Mouse (Mus musculus): ENCODE results near the gene Nfix.

Gene Nfix

DNA sequence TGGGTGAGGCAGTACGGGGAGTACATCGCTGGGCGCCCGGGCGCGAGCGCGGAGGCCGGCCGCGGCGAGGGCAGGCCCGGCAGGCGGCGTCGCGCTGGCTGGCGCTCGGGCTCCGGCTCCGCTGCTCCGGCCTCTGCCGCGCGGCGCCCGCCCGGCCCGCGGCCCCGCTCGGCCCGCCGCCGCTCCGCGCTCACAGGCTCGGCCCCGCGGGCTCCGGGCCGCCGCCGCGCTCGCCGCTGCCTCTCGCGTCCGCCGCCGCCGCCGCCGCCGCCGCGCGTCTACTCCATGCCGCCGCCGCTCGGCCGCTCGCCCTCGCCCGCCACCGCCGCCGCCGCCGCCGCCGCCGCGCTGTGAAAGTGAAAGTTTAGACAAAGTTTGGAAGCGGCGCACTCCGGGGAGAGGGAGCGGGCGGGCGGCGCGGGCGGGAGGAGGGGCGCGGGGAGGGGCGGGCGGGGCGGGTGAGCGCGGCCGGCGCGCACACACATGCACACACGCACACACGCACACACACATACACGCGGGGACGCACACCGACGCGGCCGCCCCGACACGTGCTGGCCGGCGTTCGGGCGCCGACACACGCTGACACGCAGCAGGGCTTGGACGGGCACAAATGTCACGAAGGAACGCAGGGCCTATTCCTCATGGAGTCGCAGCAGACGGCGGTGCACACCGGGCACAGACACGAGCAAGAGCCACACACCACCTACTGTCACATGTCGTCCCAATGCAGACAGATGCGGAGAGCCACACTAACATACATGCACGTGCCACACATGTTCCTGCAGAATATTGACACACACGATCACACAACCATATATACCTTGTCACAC lies at the start of gene Nfix:
Gene Nfix, minus strand, starts transcription at position 346 of the 833 bp plus-strand sequence.
- DNase-seq (ENCODE audit: low spot score): peak; percentile 49

DNA sequence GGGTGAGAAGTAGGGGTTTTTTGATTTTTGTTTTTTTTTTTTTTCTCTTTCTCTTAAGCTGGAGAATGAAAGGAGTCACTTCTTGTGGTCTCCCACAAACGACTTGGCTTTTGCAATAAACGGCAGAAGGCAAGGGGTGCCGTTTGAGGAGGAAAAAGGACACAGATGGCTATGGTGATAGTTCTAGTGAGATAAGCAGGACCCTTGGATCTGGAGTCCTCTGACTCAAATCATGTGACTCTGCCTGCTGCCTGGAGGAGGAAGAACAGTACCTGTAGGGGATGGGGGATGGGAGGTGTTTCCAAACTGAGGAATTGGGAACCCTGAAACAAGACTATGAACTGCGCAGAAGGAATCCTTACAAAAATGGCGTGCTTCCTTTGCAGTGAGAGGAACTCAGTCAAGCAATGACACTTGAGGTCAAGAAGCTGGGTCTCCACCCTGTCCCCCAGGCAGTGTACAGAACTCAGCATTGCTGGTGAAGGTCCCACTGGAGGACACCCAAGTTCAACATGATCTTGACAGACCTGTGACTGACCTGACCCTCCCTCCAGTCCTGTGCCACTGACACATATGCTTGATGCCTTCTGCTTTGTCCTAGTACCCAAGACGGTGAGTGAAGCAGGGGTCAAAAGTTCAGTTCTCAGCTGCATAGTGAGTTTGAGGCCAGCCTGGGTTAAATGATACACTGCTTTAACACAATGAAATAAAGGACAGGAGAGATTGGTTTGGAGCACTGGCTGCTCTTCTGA lies 47.7 kb upstream of the Nfix start:
- no peak for DNase-seq (ENCODE audit: low spot score)

DNA sequence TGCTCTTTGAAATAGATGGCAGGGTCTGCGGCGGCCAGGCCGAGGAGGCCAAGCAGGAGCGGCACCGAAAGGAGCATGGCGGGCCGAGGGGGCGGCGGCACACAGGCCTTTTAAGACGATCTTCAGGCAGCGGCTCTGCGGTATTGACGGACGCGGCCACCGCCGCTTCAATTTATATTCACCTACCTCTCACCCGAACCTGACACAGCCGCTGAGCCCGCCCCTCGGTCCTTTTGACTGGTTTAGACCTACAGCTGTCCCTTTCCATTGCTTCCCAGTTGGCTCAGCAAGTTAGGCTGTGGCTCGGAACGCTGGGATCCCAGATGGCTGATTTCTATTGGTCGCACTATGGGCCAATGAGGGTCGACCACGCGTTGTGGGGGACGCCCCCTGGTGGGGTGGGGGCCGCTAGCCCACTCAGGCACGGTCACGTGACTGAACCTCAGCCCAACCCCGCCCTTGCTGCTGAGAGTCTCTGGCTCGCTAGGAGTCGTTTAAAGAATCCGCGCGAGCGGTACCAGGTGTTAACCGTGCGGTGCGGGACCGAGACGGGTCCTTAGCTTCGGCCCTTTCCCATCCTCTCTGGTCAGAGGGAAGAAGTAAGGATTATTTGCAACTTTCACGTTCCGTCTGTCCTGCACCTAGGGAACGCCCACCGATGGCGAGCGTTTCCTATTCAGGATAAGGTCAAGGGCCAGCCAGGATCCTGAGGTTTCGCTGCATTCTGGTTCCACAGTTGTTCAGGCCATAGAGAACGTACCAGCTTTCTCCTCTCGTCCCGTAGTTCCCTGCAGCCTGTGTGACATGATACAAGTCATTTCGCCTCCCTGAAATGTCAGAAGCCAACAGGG lies 46.8 kb upstream of the Nfix start, which contains the start of gene Calr:
Gene Calr, minus strand, starts transcription at position 213 of the 851 bp plus-strand sequence.
- DNase-seq (ENCODE audit: low spot score): peak; percentile 99

DNA sequence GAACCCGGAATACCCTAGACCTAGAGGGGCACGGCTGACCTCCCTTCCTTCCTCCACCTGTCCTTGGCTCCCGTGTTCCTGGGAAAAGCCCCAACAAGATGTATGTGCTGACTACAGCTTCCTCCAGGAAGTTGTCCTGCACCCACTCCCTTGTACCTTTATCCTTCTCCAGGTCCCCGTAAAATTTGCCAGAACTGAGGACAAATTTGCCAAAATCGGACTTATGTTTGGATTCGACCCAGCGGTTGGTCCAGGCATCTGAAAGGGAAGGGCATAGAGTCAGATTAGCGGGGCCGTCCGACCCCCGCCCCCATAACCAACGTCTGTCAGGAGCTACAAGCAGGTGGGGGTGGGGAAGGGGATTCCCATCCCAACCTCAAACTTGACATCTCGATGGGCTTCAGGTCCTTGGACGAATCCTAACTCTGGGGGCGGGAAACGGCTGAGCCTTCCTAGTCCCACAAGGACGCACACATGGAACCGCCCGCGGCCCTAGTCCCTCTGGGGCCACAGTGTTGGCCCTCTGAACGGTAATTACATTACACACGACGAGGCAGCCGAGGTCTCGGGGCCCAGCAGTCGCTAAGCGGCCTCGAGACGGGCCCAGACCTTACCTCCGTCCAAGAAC lies 46.1 kb upstream of the Nfix start:
- DNase-seq (ENCODE audit: low spot score): no peak

DNA sequence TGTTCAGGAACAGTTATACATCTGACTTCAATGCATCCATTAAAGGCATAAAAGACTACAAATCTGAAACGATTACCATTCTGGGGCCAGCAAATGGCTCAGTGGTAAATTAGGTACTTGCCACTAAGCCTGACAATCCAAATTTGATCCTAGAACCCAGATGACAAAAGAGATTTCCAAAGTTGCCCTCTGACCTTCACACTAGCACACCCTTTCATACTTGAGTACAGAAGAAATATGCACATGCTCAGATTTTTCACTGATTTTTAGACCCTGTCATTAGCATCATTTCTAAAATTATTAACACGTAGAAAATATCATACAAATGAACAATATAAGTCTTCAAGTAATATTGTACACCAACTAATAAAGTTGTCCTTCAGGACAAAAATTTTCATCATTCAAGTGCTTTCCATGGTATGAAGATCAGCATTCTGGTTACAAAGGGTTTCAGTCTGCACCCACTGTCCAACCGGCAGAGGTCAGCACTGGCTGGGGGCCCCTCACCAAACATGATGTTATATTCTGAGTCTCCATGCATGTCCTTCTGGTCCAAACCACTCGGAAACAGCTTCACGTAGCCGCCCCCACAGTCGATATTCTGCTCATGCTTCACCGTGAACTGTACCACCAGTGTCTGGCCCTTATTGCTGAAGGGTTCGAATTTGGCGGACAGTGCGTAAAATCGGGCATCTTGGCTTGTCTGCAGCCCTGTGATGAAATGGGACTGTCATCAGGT lies 45.4 kb upstream of the Nfix start:
- DNase-seq (ENCODE audit: low spot score): no peak

DNA sequence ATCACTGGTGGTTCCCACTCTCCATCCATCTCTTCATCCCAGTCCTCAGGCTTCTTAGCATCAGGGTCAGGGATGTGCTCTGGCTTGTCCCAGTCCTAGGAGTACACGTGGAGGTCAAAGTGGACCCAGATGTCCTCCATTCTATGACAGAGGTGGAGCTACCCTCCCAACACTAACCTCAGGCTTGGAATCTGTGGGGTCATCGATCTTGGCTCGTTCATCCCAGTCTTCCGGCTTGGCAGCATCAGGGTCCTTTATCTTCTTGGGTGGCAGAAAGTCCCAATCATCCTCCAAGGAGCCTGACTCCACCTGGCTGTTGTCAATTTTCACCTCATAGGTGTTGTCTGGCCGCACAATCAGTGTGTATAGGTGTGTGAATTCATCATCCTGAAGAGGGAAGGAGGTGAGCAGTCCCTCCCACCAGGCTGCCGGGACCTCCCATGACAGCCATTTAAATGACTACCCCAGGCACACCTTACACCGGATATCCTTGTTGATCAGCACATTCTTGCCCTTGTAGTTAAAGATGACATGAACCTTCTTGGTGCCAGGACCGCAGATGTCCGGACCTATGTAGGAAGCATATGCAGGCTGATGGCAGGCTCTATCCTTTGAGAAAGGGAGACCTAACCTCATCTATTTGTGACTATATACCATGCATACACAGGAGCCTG lies 44.4 kb upstream of the Nfix start:
- no peak for DNase-seq (ENCODE audit: low spot score)

DNA sequence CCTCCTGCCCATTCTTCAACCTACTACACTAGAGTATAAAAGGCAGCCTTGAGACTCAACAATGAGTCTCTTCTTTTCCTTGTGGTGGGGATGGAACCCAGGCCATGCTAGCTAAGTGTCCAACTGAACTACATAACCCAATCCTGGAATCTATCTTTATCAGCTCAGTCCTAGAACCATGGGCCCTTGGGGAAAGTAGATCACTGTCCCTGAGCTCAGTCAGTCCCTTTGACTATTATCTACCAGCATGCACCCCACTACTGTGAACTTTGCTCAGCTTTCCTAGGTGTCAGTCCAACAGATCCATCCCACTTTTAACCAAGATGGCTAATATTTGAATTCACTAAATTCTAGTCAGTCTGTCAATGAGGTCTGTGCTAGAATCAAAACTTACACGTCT lies 41.4 kb upstream of the Nfix start:
- DNase-seq (ENCODE audit: low spot score): no peak

DNA sequence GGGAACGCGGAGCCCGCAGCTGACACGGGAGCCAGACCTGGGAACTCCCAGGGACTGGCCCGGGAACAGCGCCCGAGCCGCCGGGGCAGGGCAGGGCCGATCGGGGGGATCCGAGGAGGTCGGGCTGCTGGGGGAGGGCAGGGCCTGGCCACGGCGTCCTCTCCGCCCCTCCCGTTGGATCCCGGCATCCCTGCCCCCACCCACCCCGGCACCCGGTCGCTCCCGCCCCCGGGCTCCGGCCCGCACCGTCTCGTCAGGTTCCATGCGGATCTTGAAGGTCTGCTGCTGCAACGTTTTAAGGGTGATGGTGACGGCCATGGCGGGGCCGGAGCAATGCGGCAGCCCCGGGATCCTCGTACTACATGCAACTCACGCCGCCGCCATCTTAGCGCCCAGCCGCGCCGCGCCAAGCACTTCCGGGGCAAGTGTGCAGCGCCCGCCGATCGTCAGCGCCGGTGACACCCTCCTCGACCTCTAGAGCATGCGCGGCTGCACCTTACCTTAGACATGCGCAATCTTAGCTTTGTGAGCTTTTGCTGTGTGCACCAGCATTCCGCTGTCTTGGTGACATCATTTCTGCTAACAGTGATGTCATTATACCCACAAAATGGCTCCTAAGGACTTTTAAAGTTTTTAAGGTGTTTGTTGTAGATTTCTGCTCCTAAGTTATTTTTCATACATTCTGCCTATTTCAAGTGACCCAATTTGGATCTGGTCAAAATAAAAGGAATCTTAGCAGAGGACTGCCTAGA lies 40.3 kb upstream of the Nfix start, which contains the start of gene Rad23a:
Gene Rad23a, minus strand, starts transcription at position 418 of the 752 bp plus-strand sequence.
- DNase-seq (ENCODE audit: low spot score): peak; percentile 85

DNA sequence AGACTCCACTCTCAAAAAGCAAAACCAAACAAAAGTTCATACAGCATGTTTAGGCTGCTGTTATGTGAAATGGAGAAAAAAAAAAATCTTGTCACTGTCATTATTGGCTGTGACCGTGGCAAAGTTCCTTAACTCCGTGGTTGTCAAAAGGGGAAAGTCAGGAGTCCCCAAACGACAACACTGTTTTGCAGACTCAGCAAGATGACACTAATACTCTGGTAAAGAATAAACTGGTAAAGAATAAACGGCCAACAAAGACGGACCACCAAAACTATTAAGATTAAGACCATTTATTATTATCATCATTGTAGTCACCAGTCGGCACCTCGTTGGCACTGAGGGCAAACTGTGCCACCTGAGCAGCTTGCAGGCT lies 39.7 kb upstream of the Nfix start:
- DNase-seq (ENCODE audit: low spot score): no peak

DNA sequence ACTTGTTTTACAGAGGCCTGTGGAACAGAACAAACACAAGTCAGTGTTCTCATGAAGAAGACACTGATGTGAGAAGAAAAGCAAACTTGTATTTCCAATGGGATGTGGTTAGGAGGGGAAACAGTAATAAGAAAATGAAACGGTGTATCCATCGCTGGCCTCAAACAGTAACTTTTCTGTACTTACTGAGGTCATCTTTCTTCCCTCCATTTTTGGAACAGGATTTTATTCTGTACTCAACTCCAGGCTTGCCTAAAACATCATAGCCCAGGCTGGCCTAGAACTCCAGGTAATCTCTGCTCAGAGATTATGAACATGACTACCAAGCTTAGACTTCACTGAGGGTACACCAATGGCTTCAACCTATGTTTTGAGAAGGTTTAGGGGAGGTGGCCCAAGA lies 39.3 kb upstream of the Nfix start:
- no peak for DNase-seq (ENCODE audit: low spot score)

DNA sequence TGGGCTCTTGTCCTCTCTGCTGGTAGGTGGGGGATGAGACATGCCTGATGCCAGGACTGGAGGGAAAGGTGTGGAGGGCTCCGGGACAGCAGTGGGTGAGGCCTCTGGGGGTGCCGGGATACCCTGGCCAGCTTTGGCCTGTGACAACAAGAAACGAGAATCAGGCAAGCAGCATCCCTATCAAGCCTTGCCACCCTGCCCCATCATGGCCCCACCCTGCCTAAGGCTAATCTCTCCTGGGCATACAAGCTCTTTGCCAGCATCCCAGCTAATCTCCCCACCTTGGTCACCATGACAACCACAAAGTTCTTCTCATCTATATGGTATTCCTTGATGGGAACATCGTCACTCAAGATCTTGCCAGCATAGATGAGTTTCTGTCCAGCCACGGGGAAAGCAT lies 38.4 kb upstream of the Nfix start:
- DNase-seq (ENCODE audit: low spot score): peak; percentile 80

DNA sequence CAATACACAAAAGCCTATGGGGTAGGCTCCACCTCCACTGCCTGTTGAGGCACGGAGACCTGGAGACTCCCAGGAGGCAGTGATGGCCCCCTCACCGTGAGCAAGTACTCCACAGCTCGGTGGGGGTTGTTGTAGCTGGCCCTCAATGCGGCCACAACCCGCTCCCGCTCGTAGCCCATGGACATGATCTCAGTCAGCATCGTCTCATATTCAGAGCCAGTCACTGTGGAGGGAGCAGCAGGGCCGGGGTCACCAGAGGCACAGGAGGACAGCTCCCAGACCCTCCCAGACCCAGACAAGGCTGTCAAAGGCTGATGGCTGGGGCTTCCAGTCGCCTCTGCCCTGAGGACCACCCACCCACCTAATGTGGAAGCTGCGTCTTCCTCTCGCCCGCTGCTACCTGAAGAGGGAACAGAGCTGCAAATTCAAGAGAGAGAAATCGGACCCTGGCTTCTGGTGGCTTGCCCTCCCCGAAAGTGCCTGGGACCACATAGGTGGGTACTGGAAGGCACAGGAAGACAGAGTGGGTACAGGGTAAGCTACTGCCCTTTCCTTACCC lies 37.8 kb upstream of the Nfix start:
- no peak for DNase-seq (ENCODE audit: low spot score)

DNA sequence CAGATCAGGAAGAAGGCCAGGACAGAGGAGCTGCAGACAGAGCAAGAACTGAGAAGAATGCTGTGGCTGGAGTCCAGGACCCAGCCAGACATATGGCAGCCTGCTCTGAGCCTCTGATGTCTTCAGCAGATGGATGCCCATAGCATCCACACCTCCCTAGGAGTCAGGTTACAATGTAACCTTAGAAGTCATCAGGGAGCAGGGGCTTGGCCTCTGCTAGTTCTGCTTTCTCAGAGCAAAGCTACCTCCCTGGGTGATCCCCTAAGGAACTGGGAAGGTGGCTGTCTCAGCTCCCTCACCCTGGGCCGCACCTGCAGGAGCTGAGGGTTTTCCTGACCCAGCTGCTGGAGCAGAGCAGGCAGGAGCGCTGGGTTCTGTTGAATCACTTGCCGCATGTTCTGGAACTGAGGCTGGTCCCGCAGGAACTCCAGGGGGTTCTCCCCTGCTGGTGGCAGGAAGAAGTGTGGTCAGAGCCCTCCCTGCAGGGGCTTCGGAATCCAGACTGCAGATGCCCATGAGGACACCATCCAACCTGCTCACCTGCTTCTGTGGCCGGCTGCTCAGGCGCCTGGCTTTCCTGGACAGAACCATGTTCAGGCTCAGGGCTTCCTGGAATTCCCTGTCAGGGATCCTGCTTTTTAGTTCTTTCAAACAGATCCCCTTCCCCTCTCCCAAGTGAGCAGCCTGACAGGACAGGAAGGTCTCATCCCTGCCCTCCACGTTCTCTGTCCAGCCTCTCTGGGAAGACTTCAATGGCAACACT lies 37.2 kb upstream of the Nfix start:
- DNase-seq (ENCODE audit: low spot score): no peak

DNA sequence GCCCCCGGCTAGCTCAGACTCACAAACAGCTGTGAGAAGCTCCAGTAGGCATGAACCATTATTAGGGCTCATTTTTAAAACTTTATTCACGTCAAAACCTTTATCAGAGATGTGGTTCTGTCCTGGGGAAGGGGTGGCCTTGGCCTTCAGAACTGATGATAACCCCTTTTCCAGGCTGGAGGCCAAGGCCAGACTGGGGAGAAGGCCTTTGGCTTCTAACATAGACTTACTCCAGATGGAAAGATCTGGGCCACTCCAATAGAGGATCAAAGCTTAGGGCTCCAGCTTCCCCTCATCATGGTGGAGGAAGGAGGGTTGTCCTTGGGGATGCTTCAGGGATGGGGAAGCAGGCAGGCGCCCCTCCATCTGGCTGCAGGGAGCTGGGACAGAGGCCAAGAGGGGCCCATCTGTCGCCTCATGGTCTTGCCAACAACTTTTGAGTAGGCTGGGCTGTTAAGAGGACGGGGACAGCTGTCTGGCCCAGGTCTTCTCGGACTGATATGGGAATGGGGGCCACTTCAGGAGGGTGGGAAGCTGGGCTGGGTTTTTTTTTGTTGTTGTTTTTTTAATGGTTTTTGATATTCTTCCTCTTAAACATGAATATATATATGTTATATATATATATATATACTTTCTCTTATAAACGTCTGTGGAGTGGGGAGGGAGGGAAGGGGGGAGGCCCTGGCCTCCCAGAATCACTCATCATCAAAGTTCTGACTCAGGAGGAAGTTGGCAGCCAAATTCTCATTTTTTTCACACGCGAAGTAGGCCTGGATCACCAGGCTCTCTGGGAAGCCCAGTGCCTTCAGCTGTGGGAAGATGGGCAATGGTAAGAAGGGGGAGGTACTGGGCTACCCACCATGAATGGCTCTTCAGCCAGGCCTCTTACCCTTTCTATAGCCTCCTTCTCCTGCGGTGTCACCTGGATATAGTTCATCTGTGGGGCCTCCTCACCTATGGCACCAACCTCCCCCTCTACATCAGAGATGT lies 35.0 kb upstream of the Nfix start:
- no peak for DNase-seq (ENCODE audit: low spot score)

DNA sequence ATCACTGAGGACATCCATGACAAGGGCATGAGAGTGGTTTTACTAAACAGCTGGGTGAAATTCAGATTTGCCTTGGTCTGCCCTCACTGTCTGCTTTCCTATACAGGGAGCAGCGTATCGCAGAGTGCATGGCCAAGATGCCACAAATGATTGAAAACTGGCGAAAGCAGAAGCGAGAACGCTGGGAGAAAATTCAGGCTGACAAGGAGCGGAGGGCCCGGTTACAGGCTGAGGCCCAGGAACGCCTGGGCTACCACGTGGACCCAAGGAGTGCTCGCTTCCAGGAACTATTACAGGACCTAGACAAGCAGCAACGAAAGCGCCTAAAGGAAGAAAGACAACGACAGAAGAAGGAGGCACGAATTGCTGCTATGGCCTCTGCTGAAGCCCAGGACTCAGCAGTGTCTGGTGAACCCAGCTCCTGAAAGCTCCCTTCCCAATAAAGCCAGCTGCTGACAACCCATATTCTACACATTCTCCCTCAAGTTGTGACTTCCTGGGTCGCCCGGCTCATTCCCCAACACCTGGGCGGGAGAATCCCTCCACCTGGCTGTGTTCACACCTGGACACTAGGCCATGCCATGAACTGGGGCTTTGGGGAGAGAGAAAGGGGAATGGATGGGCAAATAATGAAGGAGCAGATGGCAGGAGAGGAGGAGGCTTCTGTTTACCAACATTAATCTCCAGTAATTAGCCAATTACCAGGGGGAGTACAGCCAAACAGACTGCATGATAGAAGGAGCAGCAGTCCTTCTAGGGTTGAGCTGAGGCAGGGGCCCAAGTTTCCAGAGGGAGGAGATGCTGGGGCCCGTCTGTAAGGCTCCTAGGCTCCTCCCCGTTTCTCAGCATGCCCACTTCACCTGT lies 34.1 kb upstream of the Nfix start:
- no peak for DNase-seq (ENCODE audit: low spot score)
